Comparison of ENCODE assay signal across 28 mouse cellular contexts in the genomic region with DNA sequence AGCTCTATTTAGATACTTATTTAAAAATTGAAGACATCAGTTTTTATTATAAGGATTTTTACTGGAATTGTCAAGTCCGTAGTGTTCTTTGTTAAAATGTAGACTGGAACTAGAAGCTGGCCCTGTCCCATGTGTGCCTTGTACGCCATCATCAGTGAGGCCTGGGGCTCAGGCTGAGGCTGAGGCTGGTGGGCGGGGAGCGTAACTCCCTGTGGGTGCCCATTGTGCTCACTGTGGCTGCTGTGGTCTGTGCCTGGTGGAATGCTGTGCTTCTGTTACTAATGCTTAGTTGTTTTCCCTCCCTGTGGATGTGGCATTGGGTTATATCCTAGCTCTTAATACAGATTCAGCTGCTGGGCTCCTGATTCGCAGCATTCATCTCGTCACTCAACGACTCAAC. TPM values are rescaled to one million over a fixed set of nuclear protein-coding genes. Genes with fewer than 3 reads are reported as not detected.
"Had no signal": no experiment of that assay in that cellular context is flagged by ENCODE, and none has a peak within 500 bp of the region (broad histone marks: within the 10 kb centered on the region; RNA-seq: fewer than 3 reads in every experiment).

No protein-coding gene starts in this region.

- H3K9me3 ChIP-seq: kidney, embryonic 15.5 days; limb, embryonic 12.5 days; limb, embryonic 15.5 days; neural tube, embryonic 13.5 days; stomach, embryonic 15.5 days had no signal

- H3K4me2 ChIP-seq: kidney, embryonic 15.5 days; limb, embryonic 12.5 days; limb, embryonic 15.5 days; liver, embryonic 11.5 days; lung, embryonic 14.5 days; neural tube, embryonic 13.5 days; stomach, embryonic 15.5 days had no signal

- H3K27me3 ChIP-seq: kidney, embryonic 15.5 days; limb, embryonic 12.5 days; limb, embryonic 15.5 days; neural tube, embryonic 13.5 days; stomach, embryonic 15.5 days had no signal

- H3K9ac ChIP-seq: kidney, embryonic 15.5 days; limb, embryonic 12.5 days; limb, embryonic 15.5 days; liver, embryonic 14.5 days; liver, postnatal 0 days; lung, embryonic 14.5 days; neural tube, embryonic 13.5 days; stomach, embryonic 15.5 days had no signal

- H3K4me3 ChIP-seq: kidney, embryonic 15.5 days; limb, embryonic 12.5 days; limb, embryonic 15.5 days; myocyte; neural tube, embryonic 13.5 days; stomach, embryonic 15.5 days had no signal

- ATAC-seq: liver, postnatal 0 days; lung, postnatal 0 days; midbrain, embryonic 16.5 days had no signal

- H3K27ac ChIP-seq: kidney, embryonic 15.5 days; limb, embryonic 12.5 days; limb, embryonic 15.5 days; liver, embryonic 14.5 days; macrophage; neural tube, embryonic 13.5 days; stomach, embryonic 15.5 days had no signal

- DNase-seq: kidney, adult 8-10 months; kidney, postnatal 10 days; kidney, postnatal 36 days; left cerebral cortex, postnatal 4 days; liver, postnatal 0 days; lung, embryonic 14.5 days; retina, postnatal 1 day; right cerebral cortex, postnatal 25 days; spleen, adult 18-20 months; thymus, postnatal 25 days had no signal

- H3K4me1 ChIP-seq: kidney, embryonic 15.5 days; limb, embryonic 12.5 days; limb, embryonic 15.5 days; neural tube, embryonic 13.5 days; stomach, embryonic 15.5 days had no signal

RNA-seq across cellular contexts. Expression of a gene that starts 52.6 kb away (rescaled TPM):
- total RNA-seq: layer of hippocampus, adult 8-10 months; layer of hippocampus, postnatal 10 days; left cerebral cortex, adult 8-10 months; left cerebral cortex, postnatal 14 days; left cerebral cortex, postnatal 4 days; megakaryocyte, adult 5-6 weeks; monocyte, adult 5-6 weeks; neutrophil, adult 5-6 weeks had no signal
- polyA plus RNA-seq: kidney, embryonic 15.5 days; limb, embryonic 12.5 days; liver, embryonic 11.5 days; liver, embryonic 14.5 days; liver, postnatal 0 days; macrophage; midbrain, embryonic 16.5 days; myocyte; neural tube, embryonic 13.5 days had no signal
